13 mouse cellular contexts compared by ENCODE assay signal in the genomic region with DNA sequence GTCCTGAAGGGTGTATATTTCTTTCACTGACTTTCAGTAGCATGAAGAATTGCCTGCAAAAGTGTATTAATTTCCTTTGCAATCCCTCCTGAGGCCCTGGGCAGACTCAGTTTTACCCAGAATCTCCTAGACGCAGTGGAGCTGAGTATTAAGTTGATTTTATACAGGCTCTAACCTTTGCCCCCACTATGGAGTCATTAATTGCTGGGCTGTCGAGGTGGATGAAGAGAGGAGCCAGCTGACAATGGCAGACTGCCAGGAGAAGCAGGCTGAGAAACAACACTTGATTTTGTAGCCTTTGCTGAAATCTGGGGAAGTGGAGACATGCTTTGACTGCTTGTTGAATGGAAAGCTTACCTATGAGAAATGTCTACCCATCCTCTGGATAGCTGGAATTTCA. TPM values are rescaled to one million over a fixed set of nuclear protein-coding genes. Genes with fewer than 3 reads are reported as not detected.
DNase-seq lines count a peak whose midpoint lies in the region; ATAC-seq and TF ChIP-seq lines count a peak whose summit lies in the region.
"Had no signal": no experiment of that assay in that cellular context is flagged by ENCODE, and none has a peak within 500 bp of the region (broad histone marks: within the 10 kb centered on the region; RNA-seq: fewer than 3 reads in every experiment).

No protein-coding gene starts in this region.

- peak; percentile 59; the same call in 1 of the 2 replicates for ATAC-seq in lung, embryonic 15.5 days (ENCODE audit: borderline replicate concordance, extremely low read depth, low FRiP score, low TSS enrichment)
- ATAC-seq: forebrain, embryonic 16.5 days; inflammation-experienced regulatory T-cells, adult 6 months had no signal

- DNase-seq in embryo, embryonic 10.5 days (ENCODE audit: low spot score), result peak; percentile 35
- DNase-seq in embryo, embryonic 9.5 days (ENCODE audit: extremely low spot score), result no peak
- DNase-seq in lung, adult 2 months, result no peak
- peak; percentile 17 to 28 for DNase-seq in kidney, adult 8-10 months
- DNase-seq in lung, postnatal 10 days, result peak; percentile 59
- no peak for DNase-seq in layer of hippocampus, adult 8-10 months (ENCODE audit: low spot score in 2 of 2)
- no peak for DNase-seq in thymus, postnatal 0 days (ENCODE audit: low spot score)
- DNase-seq: cerebellum, postnatal 36 days; liver, embryonic 13.5 days had no signal

- no peaks in the 10 kb centered on the region for H3K36me3 ChIP-seq in lung, embryonic 15.5 days
- H3K36me3 ChIP-seq: heart, embryonic 12.5 days; liver, embryonic 13.5 days had no signal

- H3K27me3 ChIP-seq in lung, embryonic 15.5 days, result no peaks in the 10 kb centered on the region
- H3K27me3 ChIP-seq: heart, embryonic 12.5 days; liver, embryonic 13.5 days had no signal

- H3K4me2 ChIP-seq in lung, embryonic 15.5 days, result no peak overlapping the region
- H3K4me2 ChIP-seq: heart, embryonic 12.5 days; liver, embryonic 13.5 days had no signal

- no peaks in the 10 kb centered on the region for H3K4me1 ChIP-seq in lung, embryonic 15.5 days
- H3K4me1 ChIP-seq in lung, adult 2 months (ENCODE audit: control insufficient read depth, insufficient read depth, low read length), result no peaks in the 10 kb centered on the region
- H3K4me1 ChIP-seq: heart, embryonic 12.5 days; liver, embryonic 13.5 days had no signal

- H3K4me3 ChIP-seq in lung, embryonic 15.5 days, result no peak overlapping the region
- no peak overlapping the region for H3K4me3 ChIP-seq in lung, adult 2 months (replicated peaks; ENCODE audit: extremely low read depth, low read depth, low read length)
- H3K4me3 ChIP-seq: heart, embryonic 12.5 days; liver, embryonic 13.5 days had no signal

- H3K9me3 ChIP-seq in lung, embryonic 15.5 days, result no peaks in the 10 kb centered on the region
- H3K9me3 ChIP-seq: heart, embryonic 12.5 days; liver, embryonic 13.5 days had no signal

- no peak overlapping the region for H3K27ac ChIP-seq in lung, embryonic 15.5 days
- H3K27ac ChIP-seq: liver, embryonic 13.5 days had no signal

- no peak for TF ChIP-seq POLR2A in lung, adult 2 months (IDR thresholded peaks at IDR 0.05; ENCODE audit: borderline replicate concordance, extremely low read depth, low read depth, low read length)

- no peak overlapping the region for H3K9ac ChIP-seq in lung, embryonic 15.5 days
- H3K9ac ChIP-seq: heart, embryonic 12.5 days; liver, embryonic 13.5 days had no signal

- WGBS in lung, embryonic 15.5 days, result 18% methylated on average over 2 of the region's 2 CpGs
- 31% methylated on average over 2 of the region's 2 CpGs for WGBS in lung, adult 2 months

- TF ChIP-seq CTCF in lung, adult 2 months (IDR thresholded peaks at IDR 0.05; ENCODE audit: insufficient read depth, low read length), result no peak

RNA-seq across cellular contexts. Expression of gene Arxes1, which starts 18.8 kb away (rescaled TPM):
- polyA plus RNA-seq in lung, embryonic 15.5 days (2015; fragmentation: Nextera tagmentation; extraction: Ambion mirVana), result 22.0 and 22.8 TPM in 2 replicates
- polyA plus RNA-seq in lung, adult 2 months (2012; rRNA removed), result 1.1 and 1.8 TPM in 2 replicates
- 10 to 100 TPM; 26.7 to 40.5 (median 33.8) TPM for total RNA-seq in layer of hippocampus, adult 8-10 months (2022)
- polyA plus RNA-seq in thymus, postnatal 0 days (2015; fragmentation: Nextera tagmentation; extraction: Ambion mirVana), result 2.6 and 2.7 TPM in 2 replicates
- polyA plus RNA-seq: inflammation-experienced regulatory T-cells, adult 6 months had no signal

RNA-seq across cellular contexts. Expression of gene Arxes2, which starts 20.8 kb away (rescaled TPM):
- 57.4 and 57.8 TPM in 2 replicates for polyA plus RNA-seq in lung, embryonic 15.5 days (2015; fragmentation: Nextera tagmentation; extraction: Ambion mirVana)
- polyA plus RNA-seq in lung, adult 2 months (2012; rRNA removed), result 10.2 and 12.2 TPM in 2 replicates
- total RNA-seq in layer of hippocampus, adult 8-10 months (2022), result 10 to 100 TPM; 59.6 to 66.4 (median 64.4) TPM
- polyA plus RNA-seq in thymus, postnatal 0 days (2015; fragmentation: Nextera tagmentation; extraction: Ambion mirVana), result 16.2 and 18.6 TPM in 2 replicates

RNA-seq across cellular contexts. Expression of gene Bex2, which starts 53.6 kb away (rescaled TPM):
- 53.0 and 60.7 TPM in 2 replicates for polyA plus RNA-seq in lung, embryonic 15.5 days (2015; fragmentation: Nextera tagmentation; extraction: Ambion mirVana)
- 18.6 and 23.7 TPM in 2 replicates for polyA plus RNA-seq in lung, adult 2 months (2012; rRNA removed)
- 100 to 1,000 TPM; 274 to 337 (median 308) TPM for total RNA-seq in layer of hippocampus, adult 8-10 months (2022)
- polyA plus RNA-seq in thymus, postnatal 0 days (2015; fragmentation: Nextera tagmentation; extraction: Ambion mirVana), result 29.3 and 31.8 TPM in 2 replicates

Comparison
In these comparisons a context has a peak if more than half of its experiments do, and no peak if none do; other contexts are left out.
1. DNase-seq: peak in embryo, embryonic 10.5 days (single experiment), kidney, adult 8-10 months (2 of 2) and lung, postnatal 10 days (single experiment); none in embryo, embryonic 9.5 days (single experiment), lung, adult 2 months (single experiment), layer of hippocampus, adult 8-10 months (0 of 2) and thymus, postnatal 0 days (single experiment).